Mouse (Mus musculus) MEL (cell line): ENCODE results near the gene Armc7. TPM values are rescaled to one million over a fixed set of nuclear protein-coding genes. Genes with fewer than 3 reads are reported as not detected.

Experiments
- DNase-seq: peaks from one replicate; pipeline ENCODE4 v3.0.0; 2011; ENCODE audit warnings: low read depth, low spot score
- H3K27ac ChIP-seq: 2 replicates; pipeline ENCODE4 v1.5.1; 2012; ENCODE audit warnings: low read depth, mild to moderate bottlenecking, control low read depth, low read length, moderate library complexity; ENCODE audit not compliant: control insufficient read depth
- H3K27me3 ChIP-seq, 2 experiments: fragments of 150-350 bp in 1 of 2; sonication (generic) in 1 of 2; 2 replicates each; pipeline ENCODE4 v1.6.1; 2012; ENCODE audit warnings: low read length in 2 of 2, mild to moderate bottlenecking in 2 of 2, improper control_type of control experiment in 1 of 2, moderate library complexity in 1 of 2; ENCODE audit not compliant: insufficient read depth in 2 of 2, control insufficient read depth in 1 of 2
- H3K36me3 ChIP-seq, 2 experiments: 2 replicates each; pipeline ENCODE4 v1.6.1; 2012 to 2014; ENCODE audit warnings: low read length in 2 of 2, improper control_type of control experiment in 1 of 2, inconsistent platforms in 1 of 2, mild to moderate bottlenecking in 1 of 2; ENCODE audit not compliant: insufficient read depth in 2 of 2, control insufficient read depth in 1 of 2
- H3K4me1 ChIP-seq, 2 experiments: fragments of 150-350 bp in 1 of 2; sonication (generic) in 1 of 2; 2 replicates each; pipeline ENCODE4 v1.6.1; 2012; ENCODE audit warnings: low read length in 2 of 2, improper control_type of control experiment in 1 of 2, mild to moderate bottlenecking in 1 of 2; ENCODE audit not compliant: insufficient read depth in 2 of 2, control insufficient read depth in 1 of 2
- H3K4me3 ChIP-seq, 2 experiments: fragments of 150-350 bp in 1 of 2; sonication (generic) in 1 of 2; 2 replicates each; pipeline ENCODE4 v1.5.1; 2012; ENCODE audit warnings: low read depth in 2 of 2, low read length in 2 of 2, mild to moderate bottlenecking in 2 of 2, moderate library complexity in 2 of 2, control low read depth in 1 of 2, improper control_type of control experiment in 1 of 2; ENCODE audit not compliant: control insufficient read depth in 1 of 2, insufficient read depth in 1 of 2
- H3K79me2 ChIP-seq: 2 replicates; pipeline ENCODE4 v1.6.1; 2012; ENCODE audit warnings: mild to moderate bottlenecking, low read length, moderate library complexity; ENCODE audit not compliant: control insufficient read depth, poor library complexity, insufficient read depth
- H3K9ac ChIP-seq: 2 replicates; pipeline ENCODE4 v1.6.1; 2012; ENCODE audit warnings: low read depth, mild to moderate bottlenecking, control low read depth, low read length, moderate library complexity; ENCODE audit not compliant: control insufficient read depth, poor library complexity, severe bottlenecking
- H3K9me3 ChIP-seq: fragments of 150-350 bp; sonication (generic); replicated peaks from 2 replicates; pipeline ENCODE4 v1.6.1; 2012; ENCODE audit warnings: mild to moderate bottlenecking, low read length, improper control_type of control experiment, moderate library complexity; ENCODE audit not compliant: insufficient read depth
- CHD1 ChIP-seq: IDR thresholded peaks from 2 replicates; pipeline ENCODE4 v1.6.1; 2012; ENCODE audit warnings: low read depth, mild to moderate bottlenecking, inconsistent platforms, low read length, improper control_type of control experiment
- CHD2 ChIP-seq: IDR thresholded peaks from 2 replicates; pipeline ENCODE4 v1.6.1; 2011; ENCODE audit warnings: low read length, improper control_type of control experiment
- CTCF ChIP-seq, 3 experiments: IDR thresholded peaks in 2 of 3; conservative IDR thresholded peaks in 1 of 3; 2 replicates each; pipeline ENCODE4 v1.5.1; 2011 to 2012; ENCODE audit warnings: low read length in 3 of 3, low read depth in 2 of 3, mild to moderate bottlenecking in 2 of 3, improper control_type of control experiment in 1 of 3, inconsistent platforms in 1 of 3, mixed read lengths in 1 of 3, moderate library complexity in 1 of 3; ENCODE audit not compliant: control insufficient read depth in 1 of 3, insufficient read depth in 1 of 3, poor library complexity in 1 of 3, severe bottlenecking in 1 of 3
- E2F4 ChIP-seq: IDR thresholded peaks from 2 replicates; pipeline ENCODE4 v1.6.1; 2011; ENCODE audit warnings: low read depth, low read length, improper control_type of control experiment, borderline replicate concordance
- ELF1 ChIP-seq: IDR thresholded peaks from 2 replicates; pipeline ENCODE4 v1.6.1; 2014; ENCODE audit warnings: low read depth, mild to moderate bottlenecking, inconsistent platforms, low read length, improper control_type of control experiment, moderate library complexity
- ETS1 ChIP-seq: IDR thresholded peaks from 2 replicates; pipeline ENCODE4 v1.6.1; 2012; ENCODE audit warnings: low read depth, mild to moderate bottlenecking, inconsistent platforms, low read length, improper control_type of control experiment, moderate library complexity
- GABPA ChIP-seq: IDR thresholded peaks from 2 replicates; pipeline ENCODE4 v1.6.1; 2012; ENCODE audit warnings: low read depth, mild to moderate bottlenecking, inconsistent platforms, low read length, improper control_type of control experiment, moderate library complexity
- GATA1 ChIP-seq: IDR thresholded peaks from 2 replicates; pipeline ENCODE4 v1.6.1; 2011; ENCODE audit warnings: low read depth, low read length, improper control_type of control experiment
- HCFC1 ChIP-seq: IDR thresholded peaks from 2 replicates; pipeline ENCODE4 v1.6.1; 2012; ENCODE audit warnings: low read depth, mild to moderate bottlenecking, inconsistent platforms, low read length, improper control_type of control experiment, moderate library complexity
- KAT2A ChIP-seq: conservative IDR thresholded peaks from 2 replicates; pipeline ENCODE4 v1.6.1; 2012; ENCODE audit warnings: low read depth, low read length, improper control_type of control experiment, inconsistent platforms
- MAX ChIP-seq: IDR thresholded peaks from 2 replicates; pipeline ENCODE4 v1.6.1; 2011; ENCODE audit warnings: low read length, improper control_type of control experiment
- MAZ ChIP-seq: IDR thresholded peaks from 2 replicates; pipeline ENCODE4 v1.6.1; 2012; ENCODE audit warnings: low read depth, mild to moderate bottlenecking, inconsistent platforms, low read length, improper control_type of control experiment
- MEF2A ChIP-seq: IDR thresholded peaks from 2 replicates; pipeline ENCODE4 v1.6.1; 2014; ENCODE audit warnings: low read depth, mild to moderate bottlenecking, inconsistent platforms, low read length, improper control_type of control experiment; ENCODE audit not compliant: poor library complexity, insufficient replicate concordance, severe bottlenecking; ENCODE audit errors: extremely low read depth
- MXI1 ChIP-seq: IDR thresholded peaks from 2 replicates; pipeline ENCODE4 v1.6.1; 2011; ENCODE audit warnings: mild to moderate bottlenecking, low read depth, low read length, improper control_type of control experiment
- MYC ChIP-seq: IDR thresholded peaks from 2 replicates; pipeline ENCODE4 v1.6.1; 2011; ENCODE audit warnings: low read depth, mild to moderate bottlenecking, low read length, improper control_type of control experiment, moderate library complexity
- POLR2A ChIP-seq, 2 experiments: IDR thresholded peaks; 2 replicates each; pipeline ENCODE4 v1.6.1; 2011 to 2012; ENCODE audit warnings: low read length in 2 of 2, mild to moderate bottlenecking in 2 of 2, control low read depth in 1 of 2, improper control_type of control experiment in 1 of 2, low read depth in 1 of 2, moderate library complexity in 1 of 2; ENCODE audit not compliant: control insufficient read depth in 1 of 2, insufficient read depth in 1 of 2, poor library complexity in 1 of 2
- POLR2AphosphoS2 ChIP-seq: IDR thresholded peaks from 2 replicates; pipeline ENCODE4 v1.6.1; 2011; ENCODE audit warnings: low read length, improper control_type of control experiment
- POLR2AphosphoS5 ChIP-seq: IDR thresholded peaks from 2 replicates; pipeline ENCODE4 v1.6.1; 2012; ENCODE audit warnings: low read depth, borderline replicate concordance, mild to moderate bottlenecking, inconsistent platforms, low read length, moderate library complexity, mixed read lengths
- RAD21 ChIP-seq: IDR thresholded peaks from 2 replicates; pipeline ENCODE4 v1.6.1; 2011; ENCODE audit warnings: mild to moderate bottlenecking, low read depth, low read length, improper control_type of control experiment
- RCOR1 ChIP-seq: IDR thresholded peaks from 2 replicates; pipeline ENCODE4 v1.6.1; 2012; ENCODE audit warnings: low read depth, mild to moderate bottlenecking, inconsistent platforms, low read length, improper control_type of control experiment
- SMC3 ChIP-seq: IDR thresholded peaks from 2 replicates; pipeline ENCODE4 v1.6.1; 2011; ENCODE audit warnings: low read depth, low read length, improper control_type of control experiment
- TAL1 ChIP-seq: IDR thresholded peaks from 2 replicates; pipeline ENCODE4 v1.6.1; 2012; ENCODE audit warnings: mild to moderate bottlenecking, inconsistent platforms, low read length, moderate library complexity, mixed read lengths
- TBP ChIP-seq: IDR thresholded peaks from 2 replicates; pipeline ENCODE4 v1.8.0; 2011; ENCODE audit warnings: low read depth, low read length, improper control_type of control experiment
- UBTF ChIP-seq: IDR thresholded peaks from 2 replicates; pipeline ENCODE4 v1.6.1; 2012; ENCODE audit warnings: low read depth, mild to moderate bottlenecking, inconsistent platforms, low read length, improper control_type of control experiment, moderate library complexity, borderline replicate concordance; ENCODE audit not compliant: insufficient read depth
- USF1 ChIP-seq: IDR thresholded peaks from 2 replicates; pipeline ENCODE4 v1.6.1; 2014; ENCODE audit warnings: low read depth, mild to moderate bottlenecking, inconsistent platforms, low read length, improper control_type of control experiment, moderate library complexity
- USF2 ChIP-seq, 2 experiments: IDR thresholded peaks; 2 replicates each; pipeline ENCODE4 v1.6.1; 2011 to 2012; ENCODE audit warnings: improper control_type of control experiment in 2 of 2, low read length in 2 of 2, borderline replicate concordance in 1 of 2, inconsistent platforms in 1 of 2, low read depth in 1 of 2, mild to moderate bottlenecking in 1 of 2; ENCODE audit not compliant: insufficient read depth in 1 of 2
- ZC3H11A ChIP-seq: IDR thresholded peaks from 2 replicates; pipeline ENCODE4 v1.6.1; 2012; ENCODE audit warnings: low read depth, mild to moderate bottlenecking, inconsistent platforms, low read length, improper control_type of control experiment
- ZKSCAN1 ChIP-seq: IDR thresholded peaks from 2 replicates; pipeline ENCODE4 v1.6.1; 2012; ENCODE audit warnings: low read depth, mild to moderate bottlenecking, inconsistent platforms, low read length, improper control_type of control experiment, moderate library complexity
- ZMIZ1 ChIP-seq: IDR thresholded peaks from 2 replicates; pipeline ENCODE4 v1.6.1; 2012; ENCODE audit warnings: low read depth, mild to moderate bottlenecking, inconsistent platforms, low read length, improper control_type of control experiment, moderate library complexity
- ZNF384 ChIP-seq: IDR thresholded peaks from 2 replicates; pipeline ENCODE4 v1.6.1; 2012; ENCODE audit warnings: low read depth, mild to moderate bottlenecking, inconsistent platforms, low read length, improper control_type of control experiment
- polyA plus RNA-seq, 2 experiments: library from polyadenylated mRNA; stranded (reverse) in 1 of 2; unstranded in 1 of 2; fragments of >175 nt in 1 of 2; fragments of >200 nt in 1 of 2; gene quantifications; 2 replicates each; pipeline versions ENCODE4 v1.2.1 to v1.2.4; 2012; ENCODE audit warnings: low replicate concordance in 2 of 2, low read depth in 1 of 2; ENCODE audit not compliant: insufficient read length in 2 of 2, insufficient read depth in 1 of 2, missing spikeins in 1 of 2
- total RNA-seq: library from RNA; depleted of rRNA; stranded (reverse); fragments of 300-350 nt; gene quantifications from 2 replicates; pipeline ENCODE4 v1.2.3, GENCODE M21; 2012

Armc7 gene
- total and polyA plus RNA-seq, 3 experiments: 9.1 to 13.1 TPM; not detected in 1

- Histone ChIP-seq H3K27ac (no peak overlapping the region), H3K4me3 (no peak overlapping the region), H3K9me3 (no peaks in the 10 kb centered on the region), H3K79me2 (peaks cover 5% of the 10 kb centered on the region), H3K4me1 (peaks cover 7 to 31% of the 10 kb centered on the region in 2 experiments), H3K9ac (no peak overlapping the region), H3K27me3 (no peaks in the 10 kb centered on the region), H3K36me3 (peaks cover 0 to 20% of the 10 kb centered on the region in 2 experiments; a peak in 2 of 4 replicates)
- DNase-seq: no peak
- no peak for TF ChIP-seq RAD21
- TF ChIP-seq POLR2AphosphoS2: no peak
- no peak for TF ChIP-seq HCFC1
- no peak for TF ChIP-seq USF1
- no peak for TF ChIP-seq UBTF
- no peak for TF ChIP-seq ZKSCAN1
Observed at GRCm38 (mm10) chr11:115472183-115472582, 3.3 kb upstream of the Armc7 start.

DNA sequence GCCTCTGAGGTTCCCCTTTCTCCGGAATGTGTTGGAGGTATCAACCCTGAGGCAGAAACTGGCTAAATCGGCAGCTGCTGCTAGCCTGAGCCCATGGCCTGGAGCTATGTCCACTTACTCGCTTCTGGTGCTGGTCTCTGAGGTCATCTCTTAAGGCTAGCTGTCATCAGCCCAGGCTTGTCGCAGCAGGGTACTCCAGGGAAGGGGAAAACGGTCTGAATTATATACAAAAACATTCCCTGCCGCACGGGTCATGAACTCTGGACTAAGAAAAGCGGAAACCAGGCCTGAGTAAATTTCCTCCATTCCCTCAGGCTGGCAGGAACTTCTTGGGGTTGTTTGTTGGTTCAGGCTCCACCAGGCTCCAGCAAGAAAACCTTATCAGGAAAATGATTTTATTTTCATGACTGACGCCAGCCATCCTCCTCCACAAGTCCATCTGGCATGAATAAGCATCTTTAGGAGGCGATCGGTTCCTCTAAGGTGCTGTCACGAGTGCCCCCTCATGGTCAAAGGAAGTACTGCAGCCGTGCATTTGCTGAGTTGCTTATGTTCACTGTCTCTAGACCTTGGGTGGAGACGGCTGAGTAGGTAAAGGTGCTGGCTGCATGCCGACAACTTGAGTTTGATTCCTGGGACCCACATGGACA lies 1.7 kb upstream of the Armc7 start:
- Histone ChIP-seq H3K4me3 (peak overlapping the region; percentile 38 to 56), H3K9me3 (no peaks in the 10 kb centered on the region), H3K9ac (peak overlapping the region; percentile 68), H3K4me1 (peaks cover 10 to 44% of the 10 kb centered on the region in 2 experiments), H3K27me3 (no peaks in the 10 kb centered on the region), H3K79me2 (peaks cover 5% of the 10 kb centered on the region), H3K36me3 (peaks cover 0 to 27% of the 10 kb centered on the region in 2 experiments; a peak in 2 of 4 replicates), H3K27ac (peak overlapping the region; percentile 66)
- peak; percentile 99 for DNase-seq
- TF ChIP-seq ELF1 (peak; percentile 65), KAT2A (peak; percentile 42; the same call in 1 of the 2 replicates), MXI1 (peak; percentile 77), MYC (peak; percentile 87), GATA1 (peak; percentile 69; the same call in 1 of the 2 replicates), MEF2A (no peak), TBP (peak; percentile 78), RCOR1 (peak; percentile 72), CTCF (IDR thresholded peaks at IDR 0.05 in 2 of 3, conservative IDR thresholded peaks at IDR 0.05 in 1 of 3; ENCODE audit: control insufficient read depth in 1 of 3, insufficient read depth in 1 of 3, low read depth in 2 of 3, low read length in 3 of 3, poor library complexity in 1 of 3, severe bottlenecking in 1 of 3) (peak; percentile 91 to 99 (median 98)), RAD21 (peak; percentile 86), GABPA (peak; percentile 76; the same call in 1 of the 2 replicates), POLR2AphosphoS5 (no peak), USF2 (IDR thresholded peaks at IDR 0.05; ENCODE audit: borderline replicate concordance in 1 of 2, insufficient read depth in 1 of 2, low read depth in 1 of 2, low read length in 2 of 2) (no peak), ZC3H11A (peak; percentile 85), ZNF384 (no peak), CHD1 (no peak), CHD2 (no peak), UBTF (no peak), SMC3 (peak; percentile 90), POLR2A (IDR thresholded peaks at IDR 0.05; ENCODE audit: control insufficient read depth in 1 of 2, insufficient read depth in 1 of 2, low read depth in 1 of 2, low read length in 2 of 2, poor library complexity in 1 of 2) (peak in 1 of 2 experiments; percentile 65; a peak in 2 of 4 replicates), TAL1 (no peak), MAZ (peak; percentile 44; the same call in 1 of the 2 replicates), E2F4 (no peak), ETS1 (peak; percentile 96), ZMIZ1 (no peak), MAX (peak; percentile 74)
